Mouse (Mus musculus) retina, postnatal 7 days (tissue): ENCODE data around the gene Btg1.

Experiments
- DNase-seq: peaks from one replicate; pipeline ENCODE4 v3.0.0-alpha.2; 2012; ENCODE audit warnings: low read depth, low spot score

The Btg1 gene

GRCm38 (mm10) chr10:96616709-96617116 lies at the start of gene Btg1:
TSS of gene Btg1 (plus strand) at chr10:96617006.
- peak; percentile 99 for DNase-seq

- no peak for DNase-seq
These were observed 47.3 kb upstream of the Btg1 start for GRCm38 (mm10) chr10:96569469-96569868.

GRCm38 (mm10) chr10:96571176-96571575 lies 45.6 kb upstream of the Btg1 start:
- no peak for DNase-seq

- DNase-seq: no peak
These were observed 42.0 kb upstream of the Btg1 start for GRCm38 (mm10) chr10:96574786-96575185.

GRCm38 (mm10) chr10:96575338-96575737 lies 41.5 kb upstream of the Btg1 start:
- no peak for DNase-seq

- no peak for DNase-seq
These were observed 37.9 kb upstream of the Btg1 start for GRCm38 (mm10) chr10:96578924-96579323.

- DNase-seq: no peak
These were observed 37.4 kb upstream of the Btg1 start for GRCm38 (mm10) chr10:96579436-96579835.

- no peak for DNase-seq
These were observed 36.6 kb upstream of the Btg1 start for GRCm38 (mm10) chr10:96580246-96580645.

GRCm38 (mm10) chr10:96581232-96581631 lies 35.6 kb upstream of the Btg1 start:
- DNase-seq: no peak

GRCm38 (mm10) chr10:96586191-96586880 lies 30.5 kb upstream of the Btg1 start:
- DNase-seq: no peak

- no peak for DNase-seq
These were observed 30.0 kb upstream of the Btg1 start for GRCm38 (mm10) chr10:96586881-96587217.

GRCm38 (mm10) chr10:96588233-96588632 lies 28.6 kb upstream of the Btg1 start:
- no peak for DNase-seq

GRCm38 (mm10) chr10:96589781-96590180 lies 27.0 kb upstream of the Btg1 start:
- no peak for DNase-seq

- no peak for DNase-seq
These were observed 24.7 kb upstream of the Btg1 start for GRCm38 (mm10) chr10:96592089-96592488.

- no peak for DNase-seq
These were observed 21.2 kb upstream of the Btg1 start for GRCm38 (mm10) chr10:96595435-96596132.

GRCm38 (mm10) chr10:96596411-96596810 lies 20.4 kb upstream of the Btg1 start:
- DNase-seq: no peak

GRCm38 (mm10) chr10:96599641-96600040 lies 17.2 kb upstream of the Btg1 start:
- DNase-seq: no peak

GRCm38 (mm10) chr10:96601670-96602069 lies 15.1 kb upstream of the Btg1 start:
- no peak for DNase-seq

GRCm38 (mm10) chr10:96602339-96602738 lies 14.5 kb upstream of the Btg1 start:
- DNase-seq: no peak

- DNase-seq: no peak
These were observed 11.6 kb upstream of the Btg1 start for GRCm38 (mm10) chr10:96605168-96605567.

GRCm38 (mm10) chr10:96605856-96606255 lies 10.9 kb upstream of the Btg1 start:
- DNase-seq: no peak

GRCm38 (mm10) chr10:96607617-96608185 lies 9.1 kb upstream of the Btg1 start:
- no peak for DNase-seq
